In the genomic region with DNA sequence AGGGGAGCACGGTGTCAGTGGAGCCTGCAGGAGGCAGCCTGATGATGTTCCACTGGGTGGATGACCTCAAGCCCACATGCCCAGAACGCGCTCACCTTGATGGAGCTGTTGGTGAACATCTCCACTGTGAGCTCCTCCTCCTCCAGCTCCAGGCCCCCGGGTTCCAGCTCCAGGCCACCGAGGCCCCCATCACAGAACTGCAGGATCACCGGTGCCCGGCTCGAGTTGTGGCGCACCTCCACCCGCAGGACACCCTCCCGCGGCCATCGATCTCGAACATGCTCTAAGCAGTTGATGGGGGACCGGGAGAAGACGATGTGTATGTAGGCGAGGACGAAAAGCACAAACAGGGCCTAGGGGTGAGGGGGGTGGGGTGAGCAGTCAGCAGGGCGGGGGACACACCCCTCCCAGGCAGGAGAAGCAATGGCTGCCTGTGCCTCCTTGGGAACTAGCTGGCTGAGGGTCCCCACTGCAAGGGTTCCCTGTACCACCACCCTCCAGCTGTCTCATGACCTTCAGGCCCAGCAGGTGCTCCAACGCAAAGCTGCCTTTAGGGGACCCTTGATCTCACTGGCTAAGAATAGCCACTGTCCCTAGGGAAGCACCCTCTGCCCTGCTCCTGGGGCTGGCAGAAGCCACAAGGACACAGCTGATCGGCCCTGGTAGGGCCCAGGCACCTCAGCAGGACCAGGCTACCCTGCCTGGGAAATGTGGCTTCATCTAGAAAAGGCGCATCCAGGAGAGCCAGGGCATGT, we compare ENCODE assay signal across 22 mouse cellular contexts. TPM values are rescaled to one million over a fixed set of nuclear protein-coding genes. Genes with fewer than 3 reads are reported as not detected.
DNase-seq lines count a peak whose midpoint lies in the region; ATAC-seq lines count a peak whose summit lies in the region.
"Had no signal": no experiment of that assay in that cellular context is flagged by ENCODE, and none has a peak within 500 bp of the region (broad histone marks: within the 10 kb centered on the region; RNA-seq: fewer than 3 reads in every experiment).

No protein-coding gene starts in this region.

- DNase-seq in heart, adult 18-20 months, result peak; percentile 41 to 69
- no peak for DNase-seq in heart, postnatal 36 days
- no peak for DNase-seq in embryonic facial prominence, embryonic 10.5 days (ENCODE audit: low spot score)
- no peak for DNase-seq in adrenal gland, adult (ENCODE audit: inconsistent age in 2 of 2, low spot score in 1 of 2)
- DNase-seq: adrenal gland, postnatal 36 days; B cell, adult 2 months; cerebellum, adult 8-10 months; kidney, adult 8-10 months; kidney, postnatal 25 days; layer of hippocampus, adult 9-11 months; liver; liver, postnatal 0 days; spleen, adult 18-20 months; thymus, adult 18-20 months had no signal

- no peaks in the 10 kb centered on the region for H3K27me3 ChIP-seq in megakaryocyte, embryonic 14.5 days (replicated peaks)
- peaks cover 11% of the 10 kb centered on the region; the same call in 1 of the 2 replicates for H3K27me3 ChIP-seq in embryonic facial prominence, embryonic 10.5 days (replicated peaks; ENCODE audit: low read depth, poor library complexity, severe bottlenecking)
- H3K27me3 ChIP-seq in heart, embryonic 16.5 days (ENCODE audit: control insufficient read depth, insufficient read depth, low read length), result no peaks in the 10 kb centered on the region
- H3K27me3 ChIP-seq: embryonic facial prominence, embryonic 15.5 days; midbrain, embryonic 13.5 days had no signal

- H3K9me3 ChIP-seq in megakaryocyte, embryonic 14.5 days, result peaks cover 25% of the 10 kb centered on the region
- no peaks in the 10 kb centered on the region; the same call in 1 of the 2 replicates for H3K9me3 ChIP-seq in embryonic facial prominence, embryonic 10.5 days
- no peaks in the 10 kb centered on the region for H3K9me3 ChIP-seq in heart, embryonic 16.5 days (replicated peaks; ENCODE audit: control insufficient read depth, low read length)
- H3K9me3 ChIP-seq: midbrain, embryonic 13.5 days had no signal

- WGBS in embryonic facial prominence, embryonic 10.5 days, result 94% methylated on average over 22 of the region's 22 CpGs
- WGBS in heart, embryonic 16.5 days, result 88% methylated on average over 22 of the region's 22 CpGs

- peak overlapping the region; percentile 56 for H3K4me3 ChIP-seq in megakaryocyte, embryonic 14.5 days (replicated peaks)
- 0 out of 2 replicates have a peak overlapping the region, but pooled peaks have one; percentile 13 for H3K4me3 ChIP-seq in embryonic facial prominence, embryonic 10.5 days
- no peak overlapping the region for H3K4me3 ChIP-seq in heart, embryonic 16.5 days (ENCODE audit: low read length)
- H3K4me3 ChIP-seq: embryonic facial prominence, embryonic 15.5 days; midbrain, embryonic 13.5 days had no signal

- H3K4me2 ChIP-seq in heart, embryonic 16.5 days (ENCODE audit: low read depth, low read length), result no peak overlapping the region
- H3K4me2 ChIP-seq: embryonic facial prominence, embryonic 15.5 days; midbrain, embryonic 13.5 days had no signal

- H3K9ac ChIP-seq in heart, embryonic 16.5 days (ENCODE audit: low read length), result peak overlapping the region; percentile 35; the same call in 1 of the 2 replicates
- H3K9ac ChIP-seq: embryonic facial prominence, embryonic 15.5 days; liver, postnatal 0 days; midbrain, embryonic 13.5 days had no signal

- peaks cover 80% of the 10 kb centered on the region for H3K36me3 ChIP-seq in megakaryocyte, embryonic 14.5 days (replicated peaks; ENCODE audit: low read length)
- peaks cover 72% of the 10 kb centered on the region for H3K36me3 ChIP-seq in embryonic facial prominence, embryonic 10.5 days (replicated peaks)
- H3K36me3 ChIP-seq in heart, embryonic 16.5 days (ENCODE audit: control insufficient read depth, insufficient read depth), result peaks cover 41% of the 10 kb centered on the region

- peaks cover 55% of the 10 kb centered on the region for H3K4me1 ChIP-seq in megakaryocyte, embryonic 14.5 days
- H3K4me1 ChIP-seq in embryonic facial prominence, embryonic 10.5 days, result peaks cover 29% of the 10 kb centered on the region
- peaks cover 26% of the 10 kb centered on the region for H3K4me1 ChIP-seq in heart, embryonic 16.5 days (ENCODE audit: control insufficient read depth, insufficient read depth, low read length)

- no peak for ATAC-seq in megakaryocyte, adult 5-6 weeks (ENCODE audit: poor library complexity, severe bottlenecking)
- ATAC-seq in heart, embryonic 16.5 days (replicated peaks; ENCODE audit: extremely low read depth, insufficient read depth, low FRiP score), result no peak
- ATAC-seq: hindbrain, postnatal 0 days; liver, postnatal 0 days; midbrain, embryonic 13.5 days had no signal

- intact Hi-C loops in heart, postnatal 36 days (cut with DNase I), result no loop called here

- H3K27ac ChIP-seq in embryonic facial prominence, embryonic 10.5 days (replicated peaks), result no peak overlapping the region
- no peak overlapping the region for H3K27ac ChIP-seq in heart, embryonic 16.5 days (ENCODE audit: low read length)
- H3K27ac ChIP-seq: embryonic facial prominence, embryonic 15.5 days; hindbrain, postnatal 0 days; midbrain, embryonic 13.5 days had no signal

RNA-seq across cellular contexts. Expression of a gene that starts 4.6 kb away (rescaled TPM):
- 100 to 1,000 TPM; 120 TPM for total RNA-seq in heart, adult 18-20 months (2021)
- total RNA-seq in heart, postnatal 36 days (2021), result 100 to 1,000 TPM; 107 to 120 TPM
- polyA plus RNA-seq in megakaryocyte, embryonic 14.5 days (2012; ENCODE audit: insufficient read depth, low replicate concordance), result 293 and 686 TPM in 2 replicates
- total RNA-seq in megakaryocyte, adult 5-6 weeks (2015), result 51.6 and 52.2 TPM in 2 replicates
- 52.1 and 53.2 TPM in 2 replicates for total RNA-seq in megakaryocyte, adult 5-6 weeks (2017)
- 12.3 and 12.4 TPM in 2 replicates for polyA plus RNA-seq in embryonic facial prominence, embryonic 10.5 days (2016; fragmentation: Nextera tagmentation; extraction: Ambion mirVana)
- 10.6 and 13.5 TPM in 2 replicates for polyA plus RNA-seq in heart, embryonic 16.5 days (2015; fragmentation: Nextera tagmentation; extraction: Ambion mirVana)

RNA-seq across cellular contexts. Expression of a gene that starts 8.8 kb away (rescaled TPM):
- total RNA-seq in heart, adult 18-20 months (2021), result 10 to 100 TPM; 28.3 to 32.6 TPM
- 10 to 100 TPM; 29.9 to 30.6 TPM for total RNA-seq in heart, postnatal 36 days (2021)
- polyA plus RNA-seq in megakaryocyte, embryonic 14.5 days (2012; ENCODE audit: insufficient read depth, low replicate concordance), result 1,011 and 1,303 TPM in 2 replicates
- total RNA-seq in megakaryocyte, adult 5-6 weeks (2015), result 174 and 175 TPM in 2 replicates
- total RNA-seq in megakaryocyte, adult 5-6 weeks (2017), result 286 and 299 TPM in 2 replicates
- 234 and 253 TPM in 2 replicates for polyA plus RNA-seq in embryonic facial prominence, embryonic 10.5 days (2016; fragmentation: Nextera tagmentation; extraction: Ambion mirVana)
- 218 and 255 TPM in 2 replicates for polyA plus RNA-seq in heart, embryonic 16.5 days (2015; fragmentation: Nextera tagmentation; extraction: Ambion mirVana)

RNA-seq across cellular contexts. Expression of a gene that starts 9.1 kb away (rescaled TPM):
- total RNA-seq in heart, adult 18-20 months (2021), result under 1 TPM; 0.57 to 0.67 TPM
- under 1 TPM; 0.27 to 0.28 TPM for total RNA-seq in heart, postnatal 36 days (2021)
- not detected in 2 replicates for polyA plus RNA-seq in megakaryocyte, embryonic 14.5 days (2012; ENCODE audit: insufficient read depth, low replicate concordance)
- not detected in 2 replicates for total RNA-seq in megakaryocyte, adult 5-6 weeks (2015)
- 0.18 TPM in 1 of 2 replicates, not detected in the other for total RNA-seq in megakaryocyte, adult 5-6 weeks (2017)
- polyA plus RNA-seq in embryonic facial prominence, embryonic 10.5 days (2016; fragmentation: Nextera tagmentation; extraction: Ambion mirVana), result 0.13 and 0.44 TPM in 2 replicates
- polyA plus RNA-seq in heart, embryonic 16.5 days (2015; fragmentation: Nextera tagmentation; extraction: Ambion mirVana), result 0.25 and 0.35 TPM in 2 replicates
- total RNA-seq: adrenal gland, postnatal 36 days; common myeloid progenitor, adult 5-6 weeks; granulocyte monocyte progenitor cell, adult 5-6 weeks had no signal

RNA-seq across cellular contexts. Expression of a gene that starts 16.7 kb away (rescaled TPM):
- total RNA-seq in heart, adult 18-20 months (2021), result 1 to 10 TPM; 6.5 to 7.6 TPM
- total RNA-seq in heart, postnatal 36 days (2021), result 1 to 10 TPM; 7.7 to 7.9 TPM
- polyA plus RNA-seq in megakaryocyte, embryonic 14.5 days (2012; ENCODE audit: insufficient read depth, low replicate concordance), result 47.4 and 62.2 TPM in 2 replicates
- total RNA-seq in megakaryocyte, adult 5-6 weeks (2015), result 32.6 and 34.7 TPM in 2 replicates
- total RNA-seq in megakaryocyte, adult 5-6 weeks (2017), result 33.6 and 37.4 TPM in 2 replicates
- 2.9 and 3.2 TPM in 2 replicates for polyA plus RNA-seq in embryonic facial prominence, embryonic 10.5 days (2016; fragmentation: Nextera tagmentation; extraction: Ambion mirVana)
- polyA plus RNA-seq in heart, embryonic 16.5 days (2015; fragmentation: Nextera tagmentation; extraction: Ambion mirVana), result 3.2 TPM in 2 replicates

RNA-seq across cellular contexts. Expression of a gene that starts 19.6 kb away (rescaled TPM):
- 10 to 100 TPM; 33.1 to 33.6 TPM for total RNA-seq in heart, adult 18-20 months (2021)
- 10 to 100 TPM; 25.6 to 28.8 TPM for total RNA-seq in heart, postnatal 36 days (2021)
- 22.2 and 23.8 TPM in 2 replicates for polyA plus RNA-seq in megakaryocyte, embryonic 14.5 days (2012; ENCODE audit: insufficient read depth, low replicate concordance)
- total RNA-seq in megakaryocyte, adult 5-6 weeks (2015), result 10.6 and 15.7 TPM in 2 replicates
- total RNA-seq in megakaryocyte, adult 5-6 weeks (2017), result 7.8 TPM in 2 replicates
- 166 TPM in 2 replicates for polyA plus RNA-seq in embryonic facial prominence, embryonic 10.5 days (2016; fragmentation: Nextera tagmentation; extraction: Ambion mirVana)
- polyA plus RNA-seq in heart, embryonic 16.5 days (2015; fragmentation: Nextera tagmentation; extraction: Ambion mirVana), result 69.6 TPM in 2 replicates

Comparison
In these comparisons a context has a peak if more than half of its experiments do, and no peak if none do; other contexts are left out.
1. DNase-seq: peak in heart, adult 18-20 months (2 of 2); none in heart, postnatal 36 days (0 of 2), embryonic facial prominence, embryonic 10.5 days (single experiment) and adrenal gland, adult (0 of 2).
2. RNA of a gene that starts 8.8 kb away (total RNA-seq): 174 to 299 TPM in megakaryocyte, adult 5-6 weeks; 28.3 to 32.6 TPM in heart, adult 18-20 months and 29.9 to 30.6 TPM in heart, postnatal 36 days; every median in the first group is over 4 times any median in the second.